Mouse (Mus musculus) forebrain, postnatal 0 days (tissue): ENCODE measurements around the gene 1600015I10Rik. TPM values are rescaled to one million over a fixed set of nuclear protein-coding genes. Genes with fewer than 3 reads are reported as not detected.
A peak's percentile ranks its signal among the peaks of the same experiment; 100 is the strongest.

Source experiments
- ATAC-seq: fragments of 200-750 bp; cut with Nextera tagmentation; 2 replicates; pipeline ENCODE4 v1.8.0; 2017; ENCODE audit warnings: mild to moderate bottlenecking, moderate library complexity
- DNase-seq: peaks from one replicate; pipeline ENCODE4 v3.0.0-alpha.2; 2015
- H3K27ac ChIP-seq: fragments of 300-500 bp; sonication (generic); 2 replicates; pipeline ENCODE4 v1.5.1; 2014; ENCODE audit warnings: low read depth, mild to moderate bottlenecking, antibody characterized with exemption, low read length, moderate library complexity, mixed read lengths
- H3K27me3 ChIP-seq: fragments of 300-500 bp; sonication (generic); 2 replicates; pipeline ENCODE4 v1.6.1; 2014; ENCODE audit warnings: mild to moderate bottlenecking, low read length, mixed read lengths; ENCODE audit not compliant: insufficient read depth
- H3K36me3 ChIP-seq: fragments of 300-500 bp; sonication (generic); 2 replicates; pipeline ENCODE4 v1.6.1; 2014; ENCODE audit warnings: mild to moderate bottlenecking, moderate library complexity; ENCODE audit not compliant: insufficient read depth
- H3K4me1 ChIP-seq: fragments of 300-500 bp; sonication (generic); 2 replicates; pipeline ENCODE4 v1.6.1; 2014; ENCODE audit warnings: antibody characterized with exemption; ENCODE audit not compliant: insufficient read depth
- H3K4me2 ChIP-seq: fragments of 300-500 bp; sonication (generic); 2 replicates; pipeline ENCODE4 v1.6.1; 2014; ENCODE audit warnings: low read depth, mild to moderate bottlenecking, moderate library complexity
- H3K4me3 ChIP-seq: fragments of 300-500 bp; sonication (generic); 2 replicates; pipeline ENCODE4 v1.5.1; 2014; ENCODE audit warnings: low read depth, low read length, mixed read lengths
- H3K9ac ChIP-seq: fragments of 300-500 bp; sonication (generic); 2 replicates; pipeline ENCODE4 v1.6.1; 2014; ENCODE audit warnings: mild to moderate bottlenecking
- H3K9me3 ChIP-seq: fragments of 300-500 bp; sonication (generic); 2 replicates; pipeline ENCODE4 v1.6.1; 2016; ENCODE audit warnings: low read length
- CTCF ChIP-seq: sonication (generic); IDR thresholded peaks from 2 replicates; pipeline ENCODE4 v1.5.1; 2016; ENCODE audit warnings: antibody characterized with exemption, control low read depth, low read depth
- WGBS: fragments of 180-500 bp; shearing (Covaris S2); extraction: QIAGEN DNeasy Blood & Tissue Kit; methylation state at CpG from one replicate; pipeline ENCODE4 v1.1.7; 2014; 5-methylcytosine and 5-hydroxymethylcytosine counted together
- polyA plus RNA-seq: library from polyadenylated mRNA; unstranded; fragments of >200 nt; fragmentation: Nextera tagmentation; extraction: Ambion mirVana; gene quantifications from 2 replicates; pipeline ENCODE4 v1.2.1, GENCODE M21; 2015
- total RNA-seq: library from RNA; depleted of rRNA; stranded (reverse); fragments of >200 nt; gene quantifications from 2 replicates; pipeline ENCODE4 v1.2.3, GENCODE M21; 2014

Gene 1600015I10Rik
- total and polyA plus RNA-seq, 2 experiments from 2014 or later, result not detected

DNA sequence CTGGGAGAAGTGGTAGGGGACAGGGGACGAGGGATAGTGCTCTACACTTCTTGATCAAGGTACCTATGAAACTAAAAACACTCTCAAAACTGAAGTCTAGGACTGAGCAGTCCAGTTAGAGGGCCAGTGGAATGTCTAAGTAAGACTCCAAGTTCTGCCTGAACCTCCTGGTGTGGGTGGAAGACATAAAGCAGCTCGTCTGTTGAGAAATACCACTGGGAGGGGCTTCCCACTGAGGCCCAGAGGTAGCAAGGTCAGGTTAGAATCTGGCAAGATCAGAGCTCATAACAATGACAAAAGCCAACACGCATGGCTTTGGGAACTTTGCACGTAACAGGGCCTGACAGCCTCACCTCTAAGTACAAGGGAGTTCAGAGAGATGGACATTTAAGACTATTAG lies 26.3 kb upstream of the 1600015I10Rik start:
- H3K4me2 ChIP-seq, result no peak overlapping the region
- H3K27me3 ChIP-seq, result no peaks in the 10 kb centered on the region
- H3K36me3 ChIP-seq, result no peaks in the 10 kb centered on the region
- H3K9ac ChIP-seq, result no peak overlapping the region
- no peaks in the 10 kb centered on the region for H3K9me3 ChIP-seq
- no peak for DNase-seq
- no peak for TF ChIP-seq CTCF
- WGBS, result 79% methylated on average over 4 of the region's 4 CpGs
- H3K27ac ChIP-seq, result no peak overlapping the region
- no peak for ATAC-seq
- H3K4me1 ChIP-seq, result no peaks in the 10 kb centered on the region
- H3K4me3 ChIP-seq, result no peak overlapping the region

DNA sequence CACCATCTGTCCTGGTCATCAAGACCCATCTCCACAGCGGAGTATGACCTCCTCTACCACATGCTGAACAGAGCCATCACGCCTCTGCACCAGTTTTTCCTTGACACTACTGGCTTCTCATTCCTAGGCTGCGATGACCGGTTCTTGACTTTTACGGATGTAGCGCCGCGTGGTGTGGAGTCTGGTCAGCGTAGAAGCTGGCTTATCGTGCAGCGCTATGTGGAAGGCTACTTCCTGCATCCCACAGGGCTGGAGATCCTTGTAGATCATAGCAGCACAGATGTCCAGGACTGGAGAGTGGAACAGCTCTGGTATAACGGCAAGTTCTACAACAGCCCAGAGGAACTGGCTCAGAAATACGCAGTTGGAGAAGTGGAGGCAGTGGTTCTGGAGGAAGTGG lies 24.1 kb upstream of the 1600015I10Rik start:
- Histone ChIP-seq H3K36me3 (no peaks in the 10 kb centered on the region), H3K4me3 (no peak overlapping the region), H3K9ac (no peak overlapping the region), H3K27ac (no peak overlapping the region), H3K4me2 (no peak overlapping the region), H3K9me3 (no peaks in the 10 kb centered on the region), H3K4me1 (no peaks in the 10 kb centered on the region), H3K27me3 (no peaks in the 10 kb centered on the region)
- WGBS, result 97% methylated on average over 13 of the region's 13 CpGs
- no peak for TF ChIP-seq CTCF
- DNase-seq (no peak), ATAC-seq (no peak)

DNA sequence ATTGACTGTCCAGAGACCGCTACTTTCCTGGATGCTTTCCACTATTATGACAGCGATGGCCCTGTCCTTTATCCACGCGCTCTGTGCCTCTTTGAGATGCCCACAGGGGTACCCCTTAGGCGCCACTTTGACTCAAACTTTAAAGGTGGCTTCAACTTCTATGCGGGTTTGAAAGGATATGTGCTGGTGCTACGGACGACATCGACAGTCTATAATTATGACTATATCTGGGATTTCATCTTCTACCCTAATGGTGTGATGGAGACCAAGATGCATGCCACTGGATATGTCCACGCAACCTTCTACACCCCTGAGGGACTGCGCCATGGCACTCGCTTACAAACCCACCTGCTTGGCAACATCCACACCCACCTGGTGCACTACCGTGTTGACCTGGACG lies 23.3 kb upstream of the 1600015I10Rik start:
- Histone ChIP-seq H3K9ac (no peak overlapping the region), H3K4me2 (no peak overlapping the region), H3K27me3 (no peaks in the 10 kb centered on the region), H3K27ac (no peak overlapping the region), H3K36me3 (no peaks in the 10 kb centered on the region), H3K4me3 (no peak overlapping the region), H3K9me3 (no peaks in the 10 kb centered on the region), H3K4me1 (no peaks in the 10 kb centered on the region)
- ATAC-seq, result no peak
- TF ChIP-seq CTCF, result no peak
- WGBS, result 96% methylated on average over 14 of the region's 14 CpGs
- no peak for DNase-seq

DNA sequence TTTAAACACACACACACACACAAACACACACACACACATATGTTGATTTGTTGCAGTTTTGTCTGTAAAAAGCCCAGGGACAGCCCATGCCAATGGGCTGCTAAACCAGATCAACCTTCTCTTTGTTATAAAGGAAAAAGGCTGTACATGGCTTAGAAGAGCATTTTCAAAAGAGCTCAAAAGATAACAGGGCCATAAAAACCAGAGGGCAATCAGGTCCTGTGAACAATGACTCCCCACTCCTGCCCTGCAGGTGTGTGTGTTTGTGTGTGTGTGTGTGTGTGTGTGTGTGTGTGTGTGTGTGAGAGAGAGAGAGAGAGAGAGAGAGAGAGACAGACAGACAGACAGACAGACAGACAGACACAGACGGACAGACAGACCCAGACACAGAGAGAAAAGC lies 20.5 kb upstream of the 1600015I10Rik start:
- Histone ChIP-seq H3K27me3 (no peaks in the 10 kb centered on the region), H3K4me1 (no peaks in the 10 kb centered on the region), H3K27ac (no peak overlapping the region), H3K9me3 (no peaks in the 10 kb centered on the region), H3K36me3 (no peaks in the 10 kb centered on the region), H3K9ac (no peak overlapping the region), H3K4me2 (no peak overlapping the region), H3K4me3 (no peak overlapping the region)
- WGBS, result 91% methylated on average over 1 of the region's 1 CpGs
- ATAC-seq, result no peak
- DNase-seq, result no peak
- TF ChIP-seq CTCF, result no peak

DNA sequence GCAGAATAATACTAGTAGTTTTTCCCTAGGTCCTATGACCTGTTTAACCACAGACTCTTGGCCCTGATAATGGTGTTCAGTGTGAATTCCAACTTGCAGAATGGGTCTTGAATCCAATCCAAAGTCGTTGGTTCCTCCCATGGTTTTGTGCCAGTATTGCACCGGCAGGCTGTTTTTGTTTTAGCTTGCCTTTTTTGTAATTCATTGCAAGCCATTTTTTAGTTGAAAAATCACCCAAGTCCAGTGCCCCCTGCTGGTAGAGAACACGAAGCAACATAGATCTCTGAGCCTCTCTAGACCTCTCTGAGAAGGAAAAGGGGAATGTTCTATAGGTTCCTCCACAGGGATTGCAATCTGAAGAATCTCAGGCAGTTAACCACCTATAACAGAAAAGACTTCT lies 17.7 kb upstream of the 1600015I10Rik start:
- no peaks in the 10 kb centered on the region for H3K36me3 ChIP-seq
- no peaks in the 10 kb centered on the region for H3K27me3 ChIP-seq
- H3K9me3 ChIP-seq, result no peaks in the 10 kb centered on the region
- H3K27ac ChIP-seq, result no peak overlapping the region
- 26% methylated on average over 3 of the region's 3 CpGs for WGBS
- no peak for ATAC-seq
- no peak overlapping the region for H3K9ac ChIP-seq
- H3K4me1 ChIP-seq, result no peaks in the 10 kb centered on the region
- no peak for DNase-seq
- H3K4me3 ChIP-seq, result no peak overlapping the region
- H3K4me2 ChIP-seq, result no peak overlapping the region
- TF ChIP-seq CTCF, result peak; percentile 28; the same call in 1 of the 2 replicates

DNA sequence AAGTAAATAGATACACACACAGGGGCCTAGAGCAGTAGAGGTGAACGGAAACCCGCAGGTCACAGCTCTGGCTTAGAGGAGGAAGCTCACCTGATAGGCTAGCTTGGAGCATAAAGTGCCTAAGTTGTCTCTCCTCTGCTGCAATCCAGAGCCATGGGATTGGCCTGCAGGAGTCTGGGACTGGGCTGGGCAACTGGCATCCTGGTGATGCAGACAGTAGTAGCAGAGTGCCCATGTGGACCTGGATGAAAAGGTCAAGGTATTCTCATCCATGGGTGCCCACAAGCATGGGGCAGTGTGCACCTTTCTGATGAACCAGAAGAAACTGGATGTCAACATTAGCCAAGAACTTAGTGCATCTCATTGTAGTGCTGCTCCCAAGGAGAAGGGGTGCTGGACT lies 16.1 kb upstream of the 1600015I10Rik start:
- TF ChIP-seq CTCF, result no peak
- DNase-seq, result no peak
- no peak overlapping the region for H3K9ac ChIP-seq
- no peak for ATAC-seq
- H3K4me3 ChIP-seq, result no peak overlapping the region
- no peaks in the 10 kb centered on the region for H3K9me3 ChIP-seq
- H3K36me3 ChIP-seq, result no peaks in the 10 kb centered on the region
- H3K27ac ChIP-seq, result no peak overlapping the region
- H3K27me3 ChIP-seq, result no peaks in the 10 kb centered on the region
- H3K4me2 ChIP-seq, result no peak overlapping the region
- 95% methylated on average over 2 of the region's 2 CpGs for whole genome bisulfite sequencing
- no peaks in the 10 kb centered on the region for H3K4me1 ChIP-seq

DNA sequence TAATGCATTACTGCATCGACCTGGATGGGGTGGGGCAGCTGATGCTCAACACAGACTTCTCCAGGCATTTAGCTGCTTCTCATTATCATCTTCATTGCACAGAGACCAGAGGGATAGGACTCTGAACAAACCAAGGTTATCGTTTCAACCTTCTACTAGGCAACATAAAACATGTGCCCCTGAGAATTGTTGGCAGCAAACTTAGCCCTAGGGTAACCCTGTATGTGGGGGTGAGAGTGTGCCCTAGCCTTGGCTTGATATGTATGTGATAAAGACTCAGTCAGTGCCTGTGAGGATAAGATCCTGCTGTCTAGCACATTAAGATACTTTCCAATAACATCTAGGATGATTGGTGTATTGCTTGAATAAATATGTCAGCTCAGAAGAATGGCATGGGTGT lies 19.9 kb downstream of the 1600015I10Rik start:
- WGBS, result 77% methylated on average over 2 of the region's 2 CpGs

DNA sequence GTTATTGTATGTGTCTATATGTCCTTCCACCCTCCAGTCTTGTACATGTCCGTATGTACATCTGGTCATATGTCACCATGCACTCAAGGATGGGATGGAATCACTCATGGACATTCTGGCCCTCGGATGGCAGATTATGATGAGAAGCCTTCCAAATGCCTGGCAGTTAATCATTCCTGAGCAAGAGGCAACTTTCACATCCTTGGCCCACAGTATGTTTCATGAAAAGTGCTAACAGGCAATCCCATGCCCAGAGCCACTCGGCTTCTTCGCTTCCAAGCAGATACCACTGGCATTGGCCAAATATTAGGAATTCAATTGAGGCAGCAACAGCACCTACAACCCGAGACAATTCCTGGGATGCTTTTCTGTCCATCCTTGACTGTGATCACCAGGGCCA lies 21.0 kb downstream of the 1600015I10Rik start:
- no peak for ATAC-seq
- TF ChIP-seq CTCF, result no peak

More for the DNA sequence above, 19.9 kb downstream of the 1600015I10Rik start:
- H3K27me3 ChIP-seq, result no peaks in the 10 kb centered on the region
- no peak overlapping the region for H3K4me2 ChIP-seq
- H3K4me3 ChIP-seq, result no peak overlapping the region
- no peak for TF ChIP-seq CTCF
- no peak overlapping the region for H3K9ac ChIP-seq
- ATAC-seq, result no peak
- H3K27ac ChIP-seq, result no peak overlapping the region
- H3K9me3 ChIP-seq, result no peaks in the 10 kb centered on the region
- H3K36me3 ChIP-seq, result no peaks in the 10 kb centered on the region
- DNase-seq, result no peak
- no peaks in the 10 kb centered on the region for H3K4me1 ChIP-seq

More for the DNA sequence above, 21.0 kb downstream of the 1600015I10Rik start:
- WGBS, result 87% methylated on average over 5 of the region's 5 CpGs
- Histone ChIP-seq H3K9ac (no peak overlapping the region), H3K36me3 (no peaks in the 10 kb centered on the region), H3K4me3 (no peak overlapping the region), H3K27ac (no peak overlapping the region), H3K27me3 (no peaks in the 10 kb centered on the region), H3K4me1 (no peaks in the 10 kb centered on the region), H3K4me2 (no peak overlapping the region), H3K9me3 (no peaks in the 10 kb centered on the region)
- no peak for DNase-seq
